Mouse (Mus musculus) kidney, postnatal 10 days (tissue): ENCODE results near the gene Kat5.

ENCODE experiments used
- DNase-seq: peaks from one replicate; pipeline ENCODE4 v3.0.0; 2021; ENCODE audit warnings: mixed read lengths

Kat5 gene

DNA sequence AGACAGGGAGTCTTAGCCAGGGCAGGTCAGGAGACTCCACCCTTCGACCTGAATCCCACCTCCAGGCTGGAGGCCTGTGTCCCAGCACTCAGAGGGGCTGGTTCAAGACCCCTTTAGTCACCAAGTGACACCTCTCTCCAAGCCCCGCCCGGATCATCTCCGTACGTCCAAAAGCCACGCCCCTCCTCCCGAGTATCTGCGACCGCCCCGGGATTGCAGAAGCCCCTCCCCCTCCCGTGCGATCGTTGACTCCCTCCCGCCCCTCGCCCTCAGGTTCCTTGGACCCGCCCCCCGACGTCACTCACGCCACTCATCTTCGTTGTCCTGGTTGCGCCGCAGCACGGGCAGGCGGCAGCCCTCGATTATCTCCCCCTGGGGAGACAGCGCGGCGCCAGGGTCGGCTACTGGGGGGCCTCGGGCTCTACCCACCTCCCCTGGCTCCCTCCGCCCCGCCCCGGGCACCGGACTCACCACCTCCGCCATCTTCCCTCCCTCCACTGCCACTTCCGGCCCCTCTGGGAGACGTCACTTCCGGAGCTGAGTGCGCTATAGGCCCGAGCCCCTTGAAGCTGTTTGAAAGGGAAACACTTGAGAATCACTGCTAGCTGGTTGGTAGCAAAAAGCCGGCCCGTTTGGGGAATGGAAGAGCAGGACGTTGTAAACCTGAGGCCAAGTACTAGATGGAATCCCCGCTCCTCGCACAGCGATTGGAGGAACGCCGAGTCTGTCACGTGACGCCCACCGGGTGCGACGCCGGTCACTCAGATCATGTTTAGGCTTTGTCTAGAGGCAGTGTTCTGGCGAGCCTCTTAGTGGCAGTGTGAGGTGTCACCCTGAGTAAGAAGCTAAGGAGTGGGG lies at the start of gene Kat5:
Gene Kat5, minus strand, starts transcription at position 691 of the 858 bp plus-strand sequence.
- DNase-seq = peak; percentile 97

GRCm38 (mm10) chr19:5654720-5655298 lies 44.8 kb upstream of the Kat5 start:
- DNase-seq = no peak

- no peak for DNase-seq
Measured at GRCm38 (mm10) chr19:5653969-5654719, 44.1 kb upstream of the Kat5 start.

DNA sequence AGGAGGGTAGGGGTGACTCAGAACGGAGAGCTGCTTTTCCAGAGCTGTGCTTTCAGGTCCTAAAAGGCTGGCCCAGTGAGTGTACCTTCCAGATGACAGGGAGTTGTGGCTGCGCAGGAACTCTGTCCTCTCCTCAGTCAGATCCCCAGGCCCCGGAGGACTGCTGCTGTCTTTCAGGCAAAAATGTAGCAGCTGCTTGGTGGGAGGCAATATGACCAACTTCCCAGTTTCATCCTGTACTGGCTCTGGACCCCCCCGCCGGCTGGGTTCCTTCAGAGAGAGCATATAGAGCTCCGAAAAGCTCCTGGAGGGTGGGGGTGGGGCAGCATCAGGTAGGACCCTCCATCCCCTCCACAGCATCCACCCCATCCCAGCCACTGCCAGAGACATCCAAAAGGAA lies 42.5 kb upstream of the Kat5 start:
- DNase-seq = no peak

DNA sequence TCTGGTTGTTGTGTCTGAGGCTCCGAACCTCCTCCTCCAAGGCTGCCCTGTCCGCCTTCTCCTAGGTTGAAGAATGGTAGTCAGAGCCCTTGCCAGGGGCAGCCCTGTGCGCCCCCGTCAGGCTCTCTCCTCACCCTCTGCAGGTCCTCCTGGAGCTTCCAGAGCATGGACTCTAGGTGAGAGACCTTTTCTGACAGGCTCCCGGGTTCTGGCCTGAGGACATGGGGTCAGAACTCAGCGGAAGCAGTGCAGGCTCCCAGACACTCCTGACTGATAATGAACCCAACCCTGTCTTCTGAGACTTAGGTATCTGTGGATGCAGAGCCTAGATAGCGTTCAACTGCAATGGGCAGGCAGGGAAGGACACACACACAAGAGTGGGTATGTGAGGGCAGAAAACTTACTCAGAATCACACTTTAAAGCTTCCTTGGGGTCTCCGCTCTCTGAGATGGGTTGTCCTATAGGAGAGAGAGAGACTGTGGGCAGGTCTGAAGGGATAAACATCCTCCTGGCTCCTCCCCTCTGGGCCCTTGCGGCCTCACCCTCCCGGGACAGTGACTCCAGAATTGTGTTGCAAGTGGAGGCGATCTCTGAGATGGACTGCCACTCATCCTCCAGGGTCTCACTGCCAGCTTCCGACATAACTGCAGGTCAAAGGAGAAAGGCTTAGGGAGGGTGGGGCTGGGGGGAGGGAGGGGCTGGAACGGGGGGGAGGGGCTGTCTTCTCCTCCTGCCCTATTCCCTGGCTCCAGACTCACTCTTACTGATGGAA lies 41.7 kb upstream of the Kat5 start:
- DNase-seq = no peak

DNA sequence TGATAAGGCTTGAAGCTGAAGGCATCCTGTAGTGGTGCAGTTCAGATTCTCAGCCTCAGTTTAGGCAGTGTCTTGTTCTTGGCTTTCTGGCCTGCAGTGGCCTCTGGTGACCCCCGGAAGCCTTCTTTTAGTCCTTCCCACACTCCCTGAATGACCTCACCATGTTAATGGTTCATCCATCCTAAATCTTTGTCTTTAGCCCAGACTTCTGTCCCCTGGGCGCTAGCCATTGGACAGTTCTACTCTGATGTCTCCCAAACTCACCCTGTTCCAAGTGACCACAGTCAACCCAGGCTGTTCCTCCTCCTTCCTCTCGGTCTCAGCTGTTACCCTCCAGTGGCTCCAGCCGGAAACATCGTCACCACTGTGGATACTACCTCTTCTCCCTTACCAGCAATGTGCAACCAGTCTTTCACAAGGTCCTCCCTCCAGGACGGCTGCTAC lies 39.3 kb upstream of the Kat5 start:
- peak; percentile 63 for DNase-seq

GRCm38 (mm10) chr19:5648401-5649297 lies 38.6 kb upstream of the Kat5 start:
- DNase-seq = peak; percentile 86

- no peak for DNase-seq
Measured at GRCm38 (mm10) chr19:5647791-5648190, 37.8 kb upstream of the Kat5 start.

- no peak for DNase-seq
Measured at GRCm38 (mm10) chr19:5646731-5647330, 36.8 kb upstream of the Kat5 start.

DNA sequence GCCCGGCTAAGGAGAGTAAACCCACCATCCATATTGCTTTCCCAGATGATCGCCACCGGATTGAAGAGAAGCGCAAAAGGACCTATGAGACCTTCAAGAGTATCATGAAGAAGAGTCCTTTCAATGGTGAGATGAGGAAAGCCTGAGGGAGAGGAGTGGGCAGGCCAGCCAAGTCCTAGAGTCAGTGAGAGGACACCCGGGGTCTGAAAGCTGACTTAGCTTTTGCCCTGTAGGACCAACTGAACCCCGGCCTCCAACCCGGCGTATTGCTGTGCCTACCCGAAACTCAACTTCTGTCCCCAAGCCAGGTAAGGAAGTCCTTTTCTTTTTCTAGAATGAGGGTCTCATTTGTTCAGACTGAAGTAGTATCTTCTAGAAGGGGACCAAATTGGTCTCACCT lies 35.2 kb upstream of the Kat5 start:
- no peak for DNase-seq

GRCm38 (mm10) chr19:5641641-5642040 lies 31.6 kb upstream of the Kat5 start:
- DNase-seq = no peak

GRCm38 (mm10) chr19:5641021-5641420 lies 31.0 kb upstream of the Kat5 start:
- no peak for DNase-seq

DNA sequence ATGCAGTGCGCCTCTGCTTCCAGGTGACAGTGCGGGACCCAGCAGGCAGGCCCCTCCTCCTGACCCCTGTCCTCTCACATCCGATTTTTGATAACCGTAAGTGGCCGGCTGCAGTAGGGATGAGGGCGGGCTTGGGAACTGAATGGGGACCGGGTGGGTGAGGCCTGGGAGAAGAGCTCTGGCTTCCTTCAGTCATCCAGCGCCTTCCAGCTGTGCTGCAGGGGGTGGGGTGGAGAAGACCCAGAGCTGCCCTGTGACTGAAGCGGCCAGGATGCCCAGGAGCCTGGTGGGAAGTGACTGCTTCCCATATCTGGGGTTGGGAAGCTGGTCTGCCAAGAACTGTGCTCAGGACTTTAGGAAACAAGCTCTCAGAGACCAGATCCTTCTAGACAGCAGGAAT lies 30.3 kb upstream of the Kat5 start:
- DNase-seq = no peak

- DNase-seq = no peak
Measured at GRCm38 (mm10) chr19:5638416-5639005, 28.5 kb upstream of the Kat5 start.

- peak; percentile 94 for DNase-seq
Measured at GRCm38 (mm10) chr19:5637069-5638047, 27.3 kb upstream of the Kat5 start, which contains the start of gene Rela. Gene Rela (plus strand): TSS chr19:5637483.

DNA sequence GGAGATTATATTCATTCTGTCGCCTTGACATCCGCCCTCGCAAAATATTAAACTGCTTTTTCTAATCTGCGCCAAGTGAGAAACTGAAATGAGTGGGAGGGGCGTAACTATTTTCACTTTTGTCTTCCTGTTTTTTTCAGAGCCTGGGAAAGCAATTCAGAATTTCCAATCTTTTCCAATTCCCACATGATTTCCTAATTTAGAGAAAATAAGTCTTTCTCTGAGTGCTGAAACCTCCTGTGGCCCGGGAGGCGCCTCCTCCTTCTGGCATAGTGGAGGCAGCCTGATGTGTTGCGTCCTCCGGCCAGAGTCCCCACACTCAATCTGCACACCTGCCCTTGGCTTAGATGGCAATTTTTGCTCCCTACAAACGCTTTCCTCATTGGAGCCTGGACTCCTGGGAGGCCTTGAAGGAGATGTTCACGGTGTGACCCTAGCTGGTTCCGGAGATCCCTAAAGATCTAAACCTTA lies 26.6 kb upstream of the Kat5 start:
- DNase-seq = no peak

- DNase-seq = no peak
Measured at GRCm38 (mm10) chr19:5636036-5636570, 26.1 kb upstream of the Kat5 start.

DNA sequence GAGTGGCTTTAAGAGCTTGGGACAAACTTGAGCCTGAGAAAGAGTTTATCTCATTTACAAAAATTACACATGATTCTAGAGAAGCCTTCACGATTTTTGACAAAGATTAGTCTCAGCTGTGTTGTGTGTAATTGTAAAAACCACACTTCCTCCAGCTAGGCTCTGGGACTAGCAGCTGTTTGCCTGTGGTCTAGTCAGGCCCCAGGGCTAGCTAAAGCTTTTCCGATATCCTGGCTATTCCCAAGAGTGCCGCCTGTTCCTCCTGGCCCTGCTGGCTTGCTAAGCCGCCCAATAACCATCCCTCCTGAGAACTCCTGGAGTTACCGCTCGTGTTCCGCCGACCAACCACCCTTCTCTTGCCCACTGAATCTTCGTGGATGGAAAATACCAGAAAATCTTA lies 22.1 kb upstream of the Kat5 start:
- no peak for DNase-seq

DNA sequence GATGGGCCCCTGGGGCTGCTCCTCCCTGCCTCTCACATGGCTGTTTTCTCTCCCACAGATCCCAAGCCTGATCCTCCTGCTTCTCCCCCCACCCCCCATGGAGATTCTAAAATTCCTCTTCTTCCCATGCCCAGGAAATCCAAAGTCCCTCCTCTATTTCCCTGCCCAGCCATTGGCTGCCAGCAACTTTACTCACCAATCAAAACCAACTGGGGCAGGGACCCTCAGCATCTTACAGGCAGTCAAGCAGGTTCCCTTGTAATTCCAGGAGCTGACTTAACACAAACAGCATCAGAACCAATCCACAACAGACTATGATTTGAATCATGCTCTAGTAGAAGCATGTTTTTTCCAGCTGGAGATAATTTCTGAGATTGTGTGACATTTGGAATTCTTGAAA lies 19.9 kb upstream of the Kat5 start:
- DNase-seq = no peak
